Mouse (Mus musculus) heart, embryonic 14.5 days (tissue): ENCODE data around the gene Ms4a4a. TPM values are rescaled to one million over a fixed set of nuclear protein-coding genes. Genes with fewer than 3 reads are reported as not detected.

Experiments used
- ATAC-seq: fragments of 200-750 bp; cut with Nextera tagmentation; 2 replicates; pipeline ENCODE4 v1.8.0; 2017; ENCODE audit warnings: low read depth, moderate TSS enrichment; ENCODE audit not compliant: insufficient number of reproducible peaks, insufficient read depth, low FRiP score
- H3K27ac ChIP-seq, 2 experiments: fragments of 200-500 bp in 1 of 2; fragments of 300-500 bp in 1 of 2; sonication (generic) in 1 of 2; replicated peaks in 1 of 2; 2 replicates each; pipeline ENCODE4 v1.5.1; 2012 to 2014; ENCODE audit warnings: low read depth in 2 of 2, low read length in 2 of 2, control low read depth in 1 of 2, mild to moderate bottlenecking in 1 of 2, mixed read lengths in 1 of 2; ENCODE audit not compliant: control insufficient read depth in 1 of 2, insufficient read depth in 1 of 2
- H3K27me3 ChIP-seq: fragments of 300-500 bp; sonication (generic); 2 replicates; pipeline ENCODE4 v1.6.1; 2014; ENCODE audit warnings: mild to moderate bottlenecking, low read length, control low read depth; ENCODE audit not compliant: control insufficient read depth, insufficient read depth
- H3K36me3 ChIP-seq: fragments of 300-500 bp; sonication (generic); 2 replicates; pipeline ENCODE4 v1.6.1; 2014; ENCODE audit warnings: mild to moderate bottlenecking, control low read depth, low read length, mixed read lengths; ENCODE audit not compliant: control insufficient read depth, insufficient read depth
- H3K4me1 ChIP-seq, 2 experiments: fragments of 200-500 bp in 1 of 2; fragments of 300-500 bp in 1 of 2; sonication (generic) in 1 of 2; 2 replicates each; pipeline ENCODE4 v1.6.1; 2012 to 2014; ENCODE audit warnings: low read length in 2 of 2, control low read depth in 1 of 2, mixed read lengths in 1 of 2; ENCODE audit not compliant: control insufficient read depth in 2 of 2, insufficient read depth in 2 of 2
- H3K4me2 ChIP-seq: fragments of 300-500 bp; sonication (generic); 2 replicates; pipeline ENCODE4 v1.6.1; 2014; ENCODE audit warnings: mild to moderate bottlenecking, low read length
- H3K4me3 ChIP-seq, 2 experiments: fragments of 200-500 bp in 1 of 2; fragments of 300-500 bp in 1 of 2; sonication (generic) in 1 of 2; 2 replicates each; pipeline ENCODE4 v1.5.1; 2012 to 2014; ENCODE audit warnings: low read length in 2 of 2, mild to moderate bottlenecking in 2 of 2, control low read depth in 1 of 2, low read depth in 1 of 2, moderate library complexity in 1 of 2; ENCODE audit not compliant: control insufficient read depth in 1 of 2, insufficient read depth in 1 of 2
- H3K9ac ChIP-seq: fragments of 300-500 bp; sonication (generic); 2 replicates; pipeline ENCODE4 v1.6.1; 2014; ENCODE audit warnings: mild to moderate bottlenecking, low read length
- H3K9me3 ChIP-seq: fragments of 300-500 bp; sonication (generic); 2 replicates; pipeline ENCODE4 v1.6.1; 2016; ENCODE audit warnings: low read length, control low read depth; ENCODE audit not compliant: control insufficient read depth
- WGBS: fragments of 180-500 bp; shearing (Covaris S2); extraction: QIAGEN DNeasy Blood & Tissue Kit; methylation state at CpG from one replicate; pipeline ENCODE4 v1.1.7; 2014; 5-methylcytosine and 5-hydroxymethylcytosine counted together
- polyA plus RNA-seq: library from polyadenylated mRNA; unstranded; fragments of >200 nt; fragmentation: Nextera tagmentation; extraction: Ambion mirVana; gene quantifications from 2 replicates; pipeline ENCODE4 v1.2.1, GENCODE M21; 2014

Ms4a4a gene
- polyA plus RNA-seq, 1 experiment from 2014 or later, result 3.7 TPM

DNA sequence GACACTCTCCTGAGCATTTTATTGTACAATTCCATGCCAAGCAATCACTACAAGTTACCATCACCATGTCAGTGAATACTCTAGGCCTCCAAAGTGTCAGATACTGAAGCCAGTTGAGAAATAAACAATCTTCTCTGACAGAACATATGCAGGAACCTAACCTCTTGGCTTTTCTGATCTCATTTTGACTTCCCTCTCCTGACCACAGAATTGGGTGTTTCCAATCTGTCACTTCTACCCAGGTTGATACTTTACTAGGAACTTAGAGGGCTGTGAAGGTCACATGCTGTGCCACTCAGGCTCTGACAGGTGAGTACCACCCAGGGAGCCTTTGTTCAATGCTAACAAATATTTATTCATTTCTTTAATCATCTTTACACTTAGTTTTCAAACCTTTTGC is 13.3 kb upstream of the Ms4a4a start:
- no peak overlapping the region for H3K4me3 ChIP-seq
- no peak overlapping the region for H3K27ac ChIP-seq
- no peaks in the 10 kb centered on the region for H3K4me1 ChIP-seq
- no peak overlapping the region for H3K9ac ChIP-seq
- ATAC-seq, result no peak
- no peaks in the 10 kb centered on the region for H3K27me3 ChIP-seq
- H3K4me2 ChIP-seq, result no peak overlapping the region
- no peaks in the 10 kb centered on the region for H3K9me3 ChIP-seq
- no peaks in the 10 kb centered on the region for H3K36me3 ChIP-seq

DNA sequence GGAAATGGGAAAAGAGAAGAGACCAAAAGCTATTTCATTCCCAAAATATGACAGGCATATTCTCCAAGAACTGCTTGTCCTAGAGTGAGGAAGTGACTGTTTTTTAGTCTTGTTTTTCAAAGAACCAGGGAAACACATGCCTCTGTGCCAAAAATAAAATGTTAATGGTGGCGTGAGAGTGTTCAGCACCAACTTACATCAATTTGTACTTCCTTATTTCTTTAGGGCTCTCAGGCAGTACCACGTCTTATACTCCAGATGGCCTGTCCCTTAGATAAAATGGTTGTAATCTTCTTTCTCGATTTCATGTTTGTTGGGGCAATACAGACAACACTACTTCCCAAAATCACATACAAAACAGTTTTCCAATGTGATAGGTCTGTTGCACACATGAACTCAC is 7.0 kb upstream of the Ms4a4a start:
- Histone ChIP-seq H3K27me3 (no peaks in the 10 kb centered on the region), H3K9ac (no peak overlapping the region), H3K4me1 (no peaks in the 10 kb centered on the region), H3K4me2 (no peak overlapping the region), H3K9me3 (no peaks in the 10 kb centered on the region), H3K4me3 (no peak overlapping the region), H3K36me3 (no peaks in the 10 kb centered on the region), H3K27ac (no peak overlapping the region)
- WGBS, result 70% methylated on average over 3 of the region's 3 CpGs
- ATAC-seq, result no peak

DNA sequence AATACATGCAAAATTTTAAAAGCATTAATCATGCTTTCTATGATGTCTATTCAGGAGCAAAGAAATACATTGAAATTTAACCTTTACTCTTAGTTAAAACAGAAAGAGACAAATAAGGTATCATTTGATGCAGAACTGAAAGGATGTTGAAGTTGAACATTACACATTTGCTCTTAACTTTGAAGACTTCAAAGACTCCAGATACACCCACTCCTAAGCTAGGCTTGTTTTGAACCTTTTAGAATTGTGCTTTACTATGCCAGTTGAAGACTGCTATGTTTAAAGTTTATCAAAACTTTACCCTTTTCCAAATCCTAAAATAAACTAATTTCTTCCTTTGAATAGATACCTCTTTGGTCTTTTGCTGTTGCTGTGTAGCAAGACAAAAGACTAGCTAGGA is 4.1 kb upstream of the Ms4a4a start:
- no peaks in the 10 kb centered on the region for H3K4me1 ChIP-seq
- H3K9ac ChIP-seq, result no peak overlapping the region
- H3K27me3 ChIP-seq, result no peaks in the 10 kb centered on the region
- no peak overlapping the region for H3K27ac ChIP-seq
- ATAC-seq, result no peak
- H3K9me3 ChIP-seq, result no peaks in the 10 kb centered on the region
- H3K4me3 ChIP-seq, result no peak overlapping the region
- no peaks in the 10 kb centered on the region for H3K36me3 ChIP-seq
- no peak overlapping the region for H3K4me2 ChIP-seq

DNA sequence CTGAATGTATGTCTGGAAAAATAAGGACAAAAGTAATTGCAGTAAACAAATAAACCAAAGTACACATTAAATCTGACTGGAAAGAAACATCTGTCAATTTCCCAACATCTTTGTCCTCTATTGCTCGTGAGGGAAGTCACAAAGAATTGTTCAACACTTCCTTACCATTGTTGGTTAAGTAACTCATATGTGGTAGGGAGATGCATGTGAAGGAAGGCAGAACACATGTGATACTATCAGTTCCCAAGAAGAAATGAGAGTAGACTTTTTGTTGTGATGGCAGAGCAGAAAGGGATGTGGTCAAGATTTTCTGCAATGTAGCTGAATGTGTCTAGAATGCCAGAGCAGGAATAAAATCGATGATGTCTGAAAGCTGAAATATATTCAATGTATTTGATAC is 1.1 kb downstream of the Ms4a4a start:
- WGBS, result 64% methylated on average over 2 of the region's 2 CpGs

DNA sequence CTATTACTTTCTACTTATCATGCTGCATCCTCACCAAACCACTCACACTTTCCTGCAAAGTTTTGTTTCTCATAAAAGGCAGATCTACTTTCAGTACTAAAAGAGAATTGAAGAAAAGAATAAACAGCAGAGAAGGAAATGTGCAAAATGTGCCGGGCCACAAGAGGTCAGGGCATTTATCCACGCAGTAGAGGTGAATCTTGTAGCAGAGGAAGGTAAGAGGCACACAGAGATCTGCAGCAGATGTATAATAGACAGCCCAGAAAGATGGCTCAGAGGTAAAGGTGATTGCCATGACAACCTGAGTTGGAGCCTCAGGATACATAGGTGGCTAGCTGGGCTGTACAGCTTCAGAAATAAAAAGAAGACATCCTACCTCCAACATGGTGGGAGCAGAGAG is 11.8 kb downstream of the Ms4a4a start:
- Histone ChIP-seq H3K4me2 (no peak overlapping the region), H3K36me3 (no peaks in the 10 kb centered on the region), H3K27ac (no peak overlapping the region), H3K9me3 (no peaks in the 10 kb centered on the region), H3K27me3 (no peaks in the 10 kb centered on the region), H3K9ac (no peak overlapping the region), H3K4me3 (no peak overlapping the region), H3K4me1 (no peaks in the 10 kb centered on the region)
- WGBS, result 72% methylated on average over 2 of the region's 2 CpGs
- no peak for ATAC-seq

More for the DNA sequence above, 1.1 kb downstream of the Ms4a4a start:
- Histone ChIP-seq H3K9me3 (no peaks in the 10 kb centered on the region), H3K4me1 (no peaks in the 10 kb centered on the region), H3K27ac (no peak overlapping the region), H3K36me3 (no peaks in the 10 kb centered on the region), H3K4me2 (no peak overlapping the region), H3K4me3 (no peak overlapping the region), H3K27me3 (no peaks in the 10 kb centered on the region), H3K9ac (no peak overlapping the region)
- ATAC-seq, result no peak

DNA sequence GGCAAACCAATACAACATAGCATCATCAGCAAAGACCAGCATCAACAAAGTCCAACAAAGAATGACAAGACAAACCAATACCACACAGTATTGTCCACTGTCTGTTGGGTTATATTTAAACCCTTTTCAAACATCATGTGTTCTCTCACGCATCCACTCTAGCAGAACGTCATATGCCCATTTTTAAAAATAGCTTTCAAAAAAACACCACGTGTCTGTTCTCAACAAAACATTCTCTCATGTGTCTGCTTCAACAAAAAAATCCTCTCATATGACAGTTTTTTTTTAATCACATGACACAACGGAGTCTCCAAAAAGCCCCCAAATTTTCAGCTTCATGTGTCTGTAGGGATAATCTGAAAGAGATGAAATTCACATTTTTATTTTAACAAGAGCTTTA is 12.4 kb downstream of the Ms4a4a start:
- no peak for ATAC-seq
- no peak overlapping the region for H3K27ac ChIP-seq
- no peaks in the 10 kb centered on the region for H3K36me3 ChIP-seq
- H3K4me3 ChIP-seq, result no peak overlapping the region
- 61% methylated on average over 4 of the region's 4 CpGs for WGBS
- H3K9ac ChIP-seq, result no peak overlapping the region
- no peaks in the 10 kb centered on the region for H3K27me3 ChIP-seq
- no peaks in the 10 kb centered on the region for H3K9me3 ChIP-seq
- H3K4me1 ChIP-seq, result no peaks in the 10 kb centered on the region
- no peak overlapping the region for H3K4me2 ChIP-seq

DNA sequence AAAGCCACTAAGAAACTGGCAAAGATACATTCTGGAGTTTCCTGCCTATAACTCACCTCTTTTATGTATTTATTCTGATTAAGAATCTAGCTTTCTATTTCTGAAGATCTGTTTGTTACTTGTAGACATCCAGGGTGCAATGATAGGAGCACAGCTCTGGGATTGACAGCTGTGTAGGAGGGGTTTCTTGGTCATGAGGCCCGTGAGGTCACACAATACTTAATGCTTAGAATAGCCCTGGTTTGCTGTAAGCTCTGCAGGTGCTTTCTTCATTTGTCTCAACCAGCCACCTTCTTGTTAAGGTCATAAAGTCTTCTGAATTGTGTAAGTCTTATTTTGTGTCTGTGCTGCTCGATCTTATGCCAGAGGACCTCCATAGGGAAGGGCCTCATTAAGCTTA is 13.6 kb downstream of the Ms4a4a start:
- no peak for ATAC-seq
- Histone ChIP-seq H3K4me3 (no peak overlapping the region), H3K4me2 (no peak overlapping the region), H3K27me3 (no peaks in the 10 kb centered on the region), H3K9ac (no peak overlapping the region), H3K27ac (no peak overlapping the region), H3K4me1 (no peaks in the 10 kb centered on the region), H3K36me3 (no peaks in the 10 kb centered on the region), H3K9me3 (no peaks in the 10 kb centered on the region)
- WGBS, result 67% methylated on average over 2 of the region's 2 CpGs

DNA sequence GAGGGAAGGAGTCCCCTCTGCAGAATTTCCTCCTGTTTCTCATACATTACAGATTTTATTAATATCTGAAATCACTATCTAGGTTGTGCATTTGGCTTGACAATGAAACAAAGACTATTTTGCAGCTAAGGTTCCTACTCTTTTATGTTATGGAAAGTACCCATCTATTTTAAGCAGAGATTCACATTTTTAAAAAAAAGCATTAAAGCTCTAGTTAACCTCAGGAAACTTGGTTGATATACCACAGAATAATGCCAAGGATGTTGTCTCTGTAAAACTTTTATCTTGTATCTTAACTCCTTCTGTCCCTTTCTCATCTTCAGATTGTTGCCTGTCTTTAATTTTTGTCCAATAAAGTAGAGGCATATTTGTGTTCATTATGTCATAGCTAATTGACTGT is 20.4 kb downstream of the Ms4a4a start:
- Histone ChIP-seq H3K36me3 (no peaks in the 10 kb centered on the region), H3K27me3 (no peaks in the 10 kb centered on the region), H3K4me2 (no peak overlapping the region), H3K4me3 (no peak overlapping the region), H3K4me1 (no peaks in the 10 kb centered on the region), H3K27ac (no peak overlapping the region), H3K9me3 (no peaks in the 10 kb centered on the region), H3K9ac (no peak overlapping the region)
- no peak for ATAC-seq
